Mouse (Mus musculus) intestine, postnatal 0 days (tissue): ENCODE data around the gene Fam184b. TPM values are rescaled to one million over a fixed set of nuclear protein-coding genes. Genes with fewer than 3 reads are reported as not detected.

Source experiments
- ATAC-seq: fragments of 200-750 bp; cut with Nextera tagmentation; 2 replicates; pipeline ENCODE4 v1.8.0; 2017; ENCODE audit warnings: mild to moderate bottlenecking, moderate TSS enrichment, moderate library complexity
- H3K27ac ChIP-seq: fragments of 300-500 bp; sonication (generic); 2 replicates; pipeline ENCODE4 v1.5.1; 2014; ENCODE audit warnings: mild to moderate bottlenecking, low read depth, low read length, moderate library complexity
- H3K27me3 ChIP-seq: fragments of 300-500 bp; sonication (generic); replicated peaks from 2 replicates; pipeline ENCODE4 v1.6.1; 2014; ENCODE audit warnings: low read length, mixed read lengths; ENCODE audit not compliant: control insufficient read depth, insufficient read depth
- H3K36me3 ChIP-seq: fragments of 300-500 bp; sonication (generic); 2 replicates; pipeline ENCODE4 v1.6.1; 2014; ENCODE audit warnings: mild to moderate bottlenecking, moderate library complexity; ENCODE audit not compliant: control insufficient read depth, insufficient read depth
- H3K4me1 ChIP-seq: fragments of 300-500 bp; sonication (generic); replicated peaks from 2 replicates; pipeline ENCODE4 v1.6.1; 2014; ENCODE audit warnings: antibody characterized with exemption, low read length, mixed read lengths; ENCODE audit not compliant: control insufficient read depth, insufficient read depth
- H3K4me2 ChIP-seq: fragments of 300-500 bp; sonication (generic); replicated peaks from 2 replicates; pipeline ENCODE4 v1.6.1; 2014; ENCODE audit warnings: low read depth, mild to moderate bottlenecking, moderate library complexity
- H3K4me3 ChIP-seq: fragments of 300-500 bp; sonication (generic); 2 replicates; pipeline ENCODE4 v1.5.1; 2014; ENCODE audit warnings: low read depth, low read length
- H3K9ac ChIP-seq: fragments of 300-500 bp; sonication (generic); 2 replicates; pipeline ENCODE4 v1.6.1; 2014; ENCODE audit warnings: mild to moderate bottlenecking, low read depth, low read length
- H3K9me3 ChIP-seq: fragments of 300-500 bp; sonication (generic); 2 replicates; pipeline ENCODE4 v1.6.1; 2016; ENCODE audit warnings: mixed run types; ENCODE audit not compliant: control insufficient read depth
- CTCF ChIP-seq: sonication (generic); IDR thresholded peaks from 2 replicates; pipeline ENCODE4 v1.5.1; 2016; ENCODE audit warnings: low read depth, mild to moderate bottlenecking, control low read depth, antibody characterized with exemption, moderate library complexity
- WGBS: fragments of 180-500 bp; shearing (Covaris S2); extraction: QIAGEN DNeasy Blood & Tissue Kit; methylation state at CpG from one replicate; pipeline ENCODE4 v1.1.7; 2014; 5-methylcytosine and 5-hydroxymethylcytosine counted together
- polyA plus RNA-seq: library from polyadenylated mRNA; unstranded; fragments of >200 nt; fragmentation: Nextera tagmentation; extraction: Ambion mirVana; gene quantifications from 2 replicates; pipeline ENCODE4 v1.2.1, GENCODE M21; 2015

Fam184b gene
- polyA plus RNA-seq, 1 experiment from 2014 or later, result 1.4 TPM

DNA sequence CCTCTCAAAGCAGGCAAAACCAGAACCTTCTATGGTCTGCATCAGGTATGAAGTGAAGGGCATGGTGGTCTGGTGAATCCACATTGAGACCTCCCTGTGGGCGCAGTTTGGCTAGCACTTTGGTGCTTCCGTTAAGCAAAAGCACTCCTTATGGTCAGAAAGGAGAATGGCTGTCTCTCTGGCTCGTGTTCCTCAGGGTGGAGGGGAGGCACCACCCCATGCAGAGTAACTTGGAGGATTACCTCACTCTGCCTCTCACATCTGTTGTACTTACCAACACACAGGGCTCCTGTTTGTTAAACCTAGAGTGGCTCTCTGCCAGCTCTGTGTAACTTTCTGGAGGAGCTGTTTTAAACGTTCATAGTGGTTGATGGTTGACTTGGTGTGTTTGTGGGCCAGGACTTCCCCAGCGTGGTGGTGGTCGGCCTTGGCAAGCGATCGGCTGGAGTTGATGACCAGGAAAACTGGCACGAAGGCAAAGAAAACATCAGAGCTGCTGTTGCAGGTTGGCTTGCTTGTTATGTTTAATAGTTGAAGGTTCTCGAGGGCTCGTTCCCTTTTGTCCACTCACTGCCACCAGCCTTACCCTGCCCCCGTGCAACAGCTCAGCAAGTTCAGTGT, 142.4 kb downstream of the Fam184b start:
- peak overlapping the region; percentile 51 for H3K27ac ChIP-seq
- peaks cover 44% of the 10 kb centered on the region for H3K36me3 ChIP-seq
- no peaks in the 10 kb centered on the region for H3K9me3 ChIP-seq
- 86% methylated on average over 12 of the region's 12 CpGs for WGBS
- TF ChIP-seq CTCF, result no peak
- no peak overlapping the region for H3K9ac ChIP-seq
- peaks cover 6% of the 10 kb centered on the region; the same call in 1 of the 2 replicates for H3K4me1 ChIP-seq
- no peak overlapping the region for H3K4me3 ChIP-seq
- ATAC-seq, result no peak
- H3K27me3 ChIP-seq, result no peaks in the 10 kb centered on the region
- no peak overlapping the region for H3K4me2 ChIP-seq

DNA sequence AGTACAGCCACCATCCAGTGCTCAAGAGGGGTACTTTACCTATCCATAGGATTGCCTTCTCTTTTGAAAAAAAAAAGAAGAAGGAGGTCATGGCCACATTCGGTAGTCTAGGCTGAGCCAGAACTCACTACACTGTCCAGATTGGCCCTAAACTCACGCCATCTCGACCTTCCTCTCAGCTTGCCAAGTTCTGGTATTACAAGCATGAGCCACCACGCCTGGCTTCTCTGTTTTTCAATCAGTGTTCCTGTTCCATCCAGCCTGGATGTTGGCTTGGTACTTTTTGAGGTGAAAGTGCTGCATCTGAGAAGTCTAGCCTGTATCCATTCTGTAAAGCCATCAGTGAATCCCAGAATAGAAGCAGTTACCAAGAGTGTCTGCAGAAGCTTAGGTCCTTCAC, 142.9 kb downstream of the Fam184b start:
- peaks cover 40% of the 10 kb centered on the region for H3K36me3 ChIP-seq
- no peak for ATAC-seq
- H3K4me1 ChIP-seq, result peaks cover 6% of the 10 kb centered on the region; the same call in 1 of the 2 replicates
- no peak overlapping the region for H3K4me3 ChIP-seq
- no peak for TF ChIP-seq CTCF
- H3K27me3 ChIP-seq, result no peaks in the 10 kb centered on the region
- WGBS, result 85% methylated on average over 4 of the region's 4 CpGs
- no peaks in the 10 kb centered on the region for H3K9me3 ChIP-seq
- peak overlapping the region; percentile 51 for H3K27ac ChIP-seq
- peak overlapping the region; percentile 83; the same call in 1 of the 2 replicates for H3K4me2 ChIP-seq
- no peak overlapping the region for H3K9ac ChIP-seq

DNA sequence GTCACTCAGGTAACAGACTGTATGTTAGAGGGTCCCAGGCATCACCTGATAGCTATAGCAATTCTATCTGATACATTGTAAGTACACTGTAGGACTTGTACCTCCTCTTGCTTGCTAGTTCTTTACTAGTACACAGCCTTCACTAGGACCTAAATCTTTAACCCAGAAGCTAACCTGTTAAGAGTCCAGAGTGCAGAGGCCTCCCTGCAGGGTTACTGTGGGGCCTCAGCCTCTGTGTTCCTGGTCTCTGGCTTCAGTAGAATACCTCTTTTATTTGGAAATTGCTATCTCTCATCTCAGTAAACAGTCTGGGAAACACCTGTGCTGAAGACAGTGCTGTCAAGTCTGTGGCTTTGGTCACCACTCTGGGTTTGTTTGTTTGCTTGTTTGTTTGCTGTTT, 143.4 kb downstream of the Fam184b start:
- Histone ChIP-seq H3K9me3 (no peaks in the 10 kb centered on the region), H3K4me2 (peak overlapping the region; percentile 83), H3K27me3 (no peaks in the 10 kb centered on the region), H3K27ac (peak overlapping the region; percentile 51), H3K9ac (no peak overlapping the region), H3K4me1 (peaks cover 6% of the 10 kb centered on the region; the same call in 1 of the 2 replicates), H3K4me3 (no peak overlapping the region), H3K36me3 (peaks cover 37% of the 10 kb centered on the region)
- no peak for TF ChIP-seq CTCF
- ATAC-seq, result peak; percentile 29; the same call in 1 of the 2 replicates

DNA sequence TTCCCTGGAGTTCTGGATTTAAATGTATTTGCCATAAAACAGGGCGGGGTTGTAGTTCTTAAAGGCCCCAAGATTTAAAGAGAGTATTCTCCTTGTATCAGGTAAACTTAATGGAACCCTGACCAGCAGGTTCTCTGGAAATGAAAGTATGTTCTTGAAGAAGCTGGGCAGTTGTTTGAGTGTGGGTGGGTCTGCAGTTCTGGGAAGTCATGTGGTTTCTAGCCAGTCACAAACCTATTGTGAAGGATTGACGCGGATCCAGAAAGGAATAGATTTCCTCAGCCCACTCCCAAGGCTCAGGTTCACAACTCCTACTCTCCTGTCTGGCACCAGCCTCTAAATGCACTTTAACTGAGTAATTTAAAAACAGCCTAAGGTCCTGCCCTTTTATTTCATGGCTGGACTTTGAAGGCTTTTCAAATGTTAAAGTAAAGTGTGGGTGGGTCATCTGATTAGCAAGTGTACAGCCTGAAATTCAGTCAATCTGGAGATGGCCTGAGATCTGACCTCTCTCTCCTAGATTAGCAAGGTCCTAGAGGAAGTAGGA, 143.9 kb downstream of the Fam184b start:
- ATAC-seq, result no peak
- H3K4me1 ChIP-seq, result peaks cover 6% of the 10 kb centered on the region; the same call in 1 of the 2 replicates
- no peaks in the 10 kb centered on the region for H3K27me3 ChIP-seq
- no peaks in the 10 kb centered on the region for H3K9me3 ChIP-seq
- H3K4me2 ChIP-seq, result peak overlapping the region; percentile 83
- H3K36me3 ChIP-seq, result peaks cover 33% of the 10 kb centered on the region
- H3K27ac ChIP-seq, result peak overlapping the region; percentile 51
- no peak for TF ChIP-seq CTCF
- 56% methylated on average over 3 of the region's 3 CpGs for WGBS
- H3K9ac ChIP-seq, result no peak overlapping the region
- 0 out of 2 replicates have a peak overlapping the region, but pooled peaks have one; percentile 69 for H3K4me3 ChIP-seq

DNA sequence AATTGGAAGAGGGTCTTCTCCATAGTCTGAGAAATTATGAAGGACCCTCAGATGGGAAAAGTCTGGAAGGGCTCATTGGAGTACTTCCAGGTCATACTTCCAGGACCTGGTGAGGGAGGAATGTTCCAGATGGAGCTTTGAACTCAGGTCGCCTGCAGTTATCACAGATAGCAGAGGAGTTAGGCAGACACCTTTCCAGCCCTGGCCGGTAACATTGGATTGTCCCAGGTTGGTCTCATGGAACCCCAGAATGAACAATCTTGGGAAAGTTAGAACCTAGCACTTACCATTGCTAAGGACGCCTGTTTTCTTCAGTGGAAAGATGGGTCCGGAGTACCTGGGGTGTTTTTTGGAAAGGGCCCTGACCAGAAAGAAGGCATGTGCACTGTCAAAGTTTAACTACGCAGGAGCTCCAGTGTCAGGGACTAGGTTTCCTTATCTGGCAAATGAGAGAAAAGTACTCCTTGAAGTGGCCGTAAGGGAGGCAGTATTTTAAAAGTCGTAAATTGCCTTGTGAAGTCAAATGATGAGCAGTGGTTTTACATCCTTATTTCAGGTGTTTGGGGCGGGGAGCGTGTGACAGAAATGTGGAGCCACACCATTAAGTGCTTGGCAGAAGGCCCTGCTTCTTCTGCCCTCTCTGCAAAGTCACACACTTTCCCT, 145.2 kb downstream of the Fam184b start:
- ATAC-seq, result no peak
- H3K27me3 ChIP-seq, result no peaks in the 10 kb centered on the region
- H3K4me1 ChIP-seq, result peaks cover 6% of the 10 kb centered on the region; the same call in 1 of the 2 replicates
- H3K4me2 ChIP-seq, result peak overlapping the region; percentile 83
- peaks cover 24% of the 10 kb centered on the region for H3K36me3 ChIP-seq
- TF ChIP-seq CTCF, result no peak
- WGBS, result 30% methylated on average over 9 of the region's 9 CpGs
- no peaks in the 10 kb centered on the region for H3K9me3 ChIP-seq
- peak overlapping the region; percentile 69 for H3K4me3 ChIP-seq
- H3K9ac ChIP-seq, result peak overlapping the region; percentile 57
- peak overlapping the region; percentile 83; the same call in 1 of the 2 replicates for H3K27ac ChIP-seq
